Mouse (Mus musculus) megakaryocyte-erythroid progenitor cell, adult 5-6 weeks (primary cell): ENCODE data around the gene Farp2. TPM values are rescaled to one million over a fixed set of nuclear protein-coding genes. Genes with fewer than 3 reads are reported as not detected.
A peak's percentile ranks its signal among the peaks of the same experiment; 100 is the strongest.
"Not testable (repeated sequence)": the region's sequence is repeated elsewhere in the genome, so short reads cannot be mapped to it uniquely, and the experiment has no call there.

Experiments used
- ATAC-seq: replicated peaks from 2 replicates; pipeline ENCODE4 v1.8.0; 2016; ENCODE audit warnings: mild to moderate bottlenecking, inconsistent platforms; ENCODE audit not compliant: severe bottlenecking, poor library complexity, low FRiP score, low TSS enrichment
- total RNA-seq, 2 experiments: library from RNA; stranded (forward) in 1 of 2; stranded (reverse) in 1 of 2; fragments of 200-1000, 215-1000 nt in 1 of 2; fragments of >200 nt in 1 of 2; fragmentation: Nextera tagmentation in 1 of 2; gene quantifications; 2 replicates each; pipeline ENCODE4 v1.2.3; 2014 to 2017

The Farp2 gene
- total RNA-seq, 2 experiments from 2014 or later = 2.0 to 3.0 TPM

- peak; percentile 87 for ATAC-seq
Observed at GRCm38 (mm10) chr1:93624502-93624901, 112.6 kb downstream of the Farp2 start.

DNA sequence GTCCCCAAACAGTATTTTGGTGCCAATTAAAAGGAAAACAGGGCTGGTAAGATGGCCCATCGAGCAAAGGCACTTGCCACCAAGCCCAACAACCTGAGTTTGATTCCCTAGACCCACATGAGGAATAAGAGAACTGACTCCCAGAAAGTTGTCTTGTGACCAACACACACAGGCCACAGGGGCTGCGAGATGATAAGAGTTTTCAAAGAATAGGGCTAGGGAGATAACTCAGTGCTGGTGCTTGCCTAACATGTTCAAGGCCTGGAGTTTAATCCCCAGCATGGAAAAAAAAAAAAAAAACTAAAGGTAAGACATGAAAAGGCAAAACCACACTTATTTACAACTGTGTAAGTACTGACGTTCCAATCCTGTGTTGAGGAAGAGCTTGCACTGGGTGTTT lies 118.9 kb downstream of the Farp2 start:
- ATAC-seq = no peak

DNA sequence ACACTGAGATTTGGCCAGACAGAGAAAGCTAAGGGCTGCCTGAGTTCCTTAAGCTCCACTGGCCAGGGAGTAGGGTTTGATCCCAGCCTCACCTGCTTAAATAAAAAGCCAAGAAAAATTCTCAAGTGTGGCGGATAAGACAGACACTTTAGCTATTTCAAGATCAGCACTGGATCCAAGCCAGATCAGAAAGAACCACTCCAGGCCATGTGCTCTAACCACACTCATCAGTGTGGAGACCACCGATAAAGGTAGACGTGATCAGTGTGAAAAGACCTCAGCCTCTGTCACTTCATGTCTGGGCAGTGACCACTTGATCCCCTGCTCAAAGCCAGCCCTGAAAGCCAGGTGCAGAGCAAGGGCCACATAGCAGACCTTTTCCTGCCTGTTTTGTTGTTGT lies 120.8 kb downstream of the Farp2 start:
- ATAC-seq = peak; percentile 35

DNA sequence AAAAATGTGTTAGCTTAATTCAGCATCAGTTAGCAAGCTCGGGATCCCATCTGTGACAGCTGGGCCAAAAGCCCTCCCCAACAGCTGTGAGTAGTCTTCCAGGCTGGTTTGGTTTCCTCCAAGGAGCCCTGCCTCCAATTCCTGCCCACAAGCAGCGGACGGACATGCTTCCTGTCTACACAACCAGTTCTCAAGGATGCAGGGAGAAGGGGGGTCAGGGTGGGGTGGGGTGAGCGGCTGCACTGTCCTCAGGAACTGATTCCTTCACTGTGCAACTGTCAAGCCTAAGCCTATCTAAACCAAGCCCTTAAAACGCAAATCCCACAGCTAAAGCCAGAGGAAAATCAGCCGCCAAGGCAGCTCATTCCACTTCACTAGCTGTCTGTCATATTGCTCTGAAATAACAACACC lies 122.6 kb downstream of the Farp2 start:
- ATAC-seq = no peak

GRCm38 (mm10) chr1:93635091-93635579 lies 123.3 kb downstream of the Farp2 start:
- ATAC-seq = 0 out of 2 replicates have a peak, but pooled peaks have one; percentile 12

DNA sequence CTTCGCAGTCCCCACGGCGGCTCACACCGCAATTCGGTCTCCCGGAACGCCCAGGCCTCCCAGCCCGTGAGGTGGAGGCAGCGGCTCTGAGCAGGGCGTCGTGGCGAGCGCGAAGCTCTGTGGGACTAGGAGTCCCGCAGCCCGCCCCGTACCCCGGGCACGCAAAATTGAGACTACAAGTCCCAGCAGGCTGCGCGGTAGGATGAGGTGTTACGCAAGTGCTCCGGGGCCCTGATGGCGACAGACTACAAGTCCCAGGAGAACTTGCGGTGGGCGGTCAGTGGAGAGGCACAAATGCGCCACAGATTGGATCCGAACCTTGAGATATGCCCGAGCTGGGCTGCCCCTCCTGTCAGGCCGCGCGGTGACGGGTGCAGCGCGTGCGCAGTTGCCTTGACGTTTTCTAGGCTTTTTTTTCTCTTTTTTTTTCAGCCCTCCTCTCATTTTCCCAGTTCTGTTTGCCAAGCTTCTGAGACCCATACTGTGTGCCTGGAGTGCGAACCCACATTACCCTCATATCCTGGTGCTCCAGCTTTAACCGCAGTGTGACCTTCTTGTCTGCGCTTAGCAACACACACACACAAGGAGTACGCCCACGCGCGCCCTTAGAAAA lies 123.8 kb downstream of the Farp2 start:
- peak; percentile 92 for ATAC-seq

- ATAC-seq = 0 out of 2 replicates have a peak, but pooled peaks have one; percentile 25
Observed at GRCm38 (mm10) chr1:93636211-93636897, 124.5 kb downstream of the Farp2 start.

DNA sequence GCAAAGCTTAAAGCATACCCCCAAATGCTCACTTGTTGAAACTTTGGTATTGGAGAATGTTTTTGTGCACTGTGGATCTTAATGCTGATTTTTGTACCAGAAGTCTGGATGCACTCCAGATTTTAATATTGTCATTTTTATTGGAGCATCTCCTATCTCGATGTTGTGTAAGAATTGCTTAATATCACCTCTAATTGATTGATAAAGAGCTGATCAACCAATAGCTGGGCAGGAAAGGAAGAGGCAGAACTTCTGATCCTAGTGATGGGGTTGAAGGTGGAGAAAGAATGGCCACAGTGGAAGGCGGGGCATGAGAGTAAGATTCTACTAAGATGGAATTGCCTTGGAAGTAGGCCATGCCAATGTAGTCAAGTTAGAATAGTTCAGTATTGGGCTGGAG lies 130.1 kb downstream of the Farp2 start:
- no peak for ATAC-seq

- ATAC-seq = no peak
Observed at GRCm38 (mm10) chr1:93642692-93643091, 130.8 kb downstream of the Farp2 start.

GRCm38 (mm10) chr1:93649604-93650172 lies 137.8 kb downstream of the Farp2 start:
- ATAC-seq = peak; percentile 79

GRCm38 (mm10) chr1:93654275-93654674 lies 142.4 kb downstream of the Farp2 start:
- no peak for ATAC-seq

- no peak for ATAC-seq
Observed at GRCm38 (mm10) chr1:93654798-93655197, 142.9 kb downstream of the Farp2 start.

- ATAC-seq = peak; percentile 36; the same call in 1 of the 2 replicates
Observed at GRCm38 (mm10) chr1:93656325-93657024, 144.6 kb downstream of the Farp2 start.

DNA sequence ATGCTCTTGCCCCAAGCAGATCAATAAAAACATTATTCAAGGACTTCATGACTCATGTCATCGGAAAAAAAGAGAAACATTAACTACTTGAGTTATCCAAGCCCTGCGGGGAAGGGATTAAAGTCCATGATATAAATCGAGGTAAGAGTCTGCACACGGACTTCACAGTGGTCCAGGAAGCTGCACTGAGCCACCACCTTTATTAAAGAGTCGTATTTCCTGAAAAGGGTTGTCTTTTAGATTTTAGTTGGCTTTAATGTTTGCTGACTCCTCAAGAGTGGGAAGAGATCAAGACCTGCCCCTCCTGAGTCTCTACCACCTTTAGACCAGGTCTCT lies 145.1 kb downstream of the Farp2 start:
- no peak for ATAC-seq

- ATAC-seq = not testable (repeated sequence)
Observed at GRCm38 (mm10) chr1:93658559-93658958, 146.7 kb downstream of the Farp2 start, which contains the start of gene Stk25. Gene Stk25, minus strand, starts transcription at chr1:93658659.

DNA sequence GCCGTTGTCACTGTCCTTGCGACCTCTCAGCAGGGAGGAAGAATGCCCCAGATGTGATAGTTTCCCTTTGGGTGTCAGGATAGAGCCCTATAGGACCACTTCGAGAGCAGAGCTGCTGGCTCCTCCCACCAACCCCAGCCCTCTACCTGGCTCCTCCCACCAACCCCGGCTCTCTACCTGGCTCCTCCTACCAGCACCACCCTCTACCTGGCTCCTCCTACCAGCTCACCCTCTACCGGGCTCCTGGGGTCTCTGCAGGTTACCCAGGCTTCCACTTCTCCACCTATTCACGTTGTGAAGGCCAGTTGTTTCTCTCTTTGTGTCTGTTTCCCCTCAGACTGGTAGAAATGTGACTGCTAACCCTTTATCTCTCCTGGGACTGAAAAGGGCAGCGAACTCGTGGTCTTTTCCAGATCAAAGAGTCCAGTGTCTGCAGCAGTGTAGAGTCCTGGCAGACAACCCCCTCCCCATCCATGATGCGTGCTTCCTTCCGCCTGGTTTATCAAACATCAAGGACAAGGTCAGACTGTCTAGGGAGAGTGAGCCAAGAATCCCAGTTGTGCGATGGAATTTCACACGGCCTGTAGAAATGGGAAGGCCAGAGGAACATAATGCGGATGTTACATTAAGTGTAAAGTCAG lies 156.0 kb downstream of the Farp2 start:
- ATAC-seq = peak; percentile 77

- peak; percentile 95 for ATAC-seq
Observed at GRCm38 (mm10) chr1:93668791-93669548, 157.1 kb downstream of the Farp2 start.

DNA sequence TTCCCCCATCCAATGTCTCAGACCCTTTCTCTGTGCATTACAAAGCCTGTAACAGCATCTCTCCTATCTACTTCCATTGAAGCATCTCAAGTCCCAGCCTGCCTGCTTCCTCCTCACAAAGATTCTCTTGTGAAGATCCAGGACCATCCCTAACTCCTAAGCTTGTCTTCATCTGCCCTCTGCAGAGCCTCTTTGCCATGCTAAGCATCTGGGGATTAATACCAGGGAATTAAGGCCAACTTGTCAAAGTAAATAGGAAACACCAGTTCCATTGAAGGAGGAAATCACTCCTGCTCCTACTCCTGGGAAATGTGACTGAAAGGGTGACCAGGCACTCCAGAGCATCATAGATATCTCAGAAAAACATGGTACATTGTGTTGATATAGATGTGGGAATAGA lies 158.1 kb downstream of the Farp2 start:
- ATAC-seq = no peak
